ENCODE assay signal across 8 mouse cellular contexts in the genomic region with DNA sequence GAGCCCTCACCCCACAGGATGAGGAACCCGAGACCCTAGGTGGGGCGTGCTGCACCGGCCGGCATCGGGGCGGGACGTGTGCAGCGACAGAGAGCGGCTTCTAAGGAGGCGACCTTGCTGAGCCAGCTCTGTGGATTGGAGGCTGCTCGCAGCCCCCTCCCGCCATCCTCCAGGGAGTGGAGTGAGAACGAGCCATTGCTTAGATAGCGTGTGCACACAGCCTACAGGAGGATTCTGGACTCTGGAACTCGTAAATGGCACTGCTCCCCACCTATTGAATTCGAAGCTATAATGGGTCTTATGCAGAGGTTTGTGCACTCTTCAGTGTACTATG. TPM values are rescaled to one million over a fixed set of nuclear protein-coding genes. Genes with fewer than 3 reads are reported as not detected.
DNase-seq lines count a peak whose midpoint lies in the region; ATAC-seq lines count a peak whose summit lies in the region.

A gene (minus strand): TSS at position 205 of the 334 bp plus-strand sequence.

- no peaks in the 10 kb centered on the region for H3K9me3 ChIP-seq in kidney, embryonic 15.5 days (replicated peaks)
- peaks cover 4% of the 10 kb centered on the region; the same call in 1 of the 2 replicates for H3K9me3 ChIP-seq in liver, embryonic 12.5 days (replicated peaks)

- no peaks in the 10 kb centered on the region for H3K27me3 ChIP-seq in kidney, embryonic 15.5 days
- H3K27me3 ChIP-seq in liver, embryonic 12.5 days (replicated peaks) = no peaks in the 10 kb centered on the region

- peak within 1 kb of the TSS; percentile 86 for H3K27ac ChIP-seq in kidney, embryonic 15.5 days
- peak within 1 kb of the TSS; percentile 73 for H3K27ac ChIP-seq in brown adipose tissue, adult 24 weeks (replicated peaks; ENCODE audit: low read depth, low read length)
- peak within 1 kb of the TSS; percentile 98 for H3K27ac ChIP-seq in liver, embryonic 12.5 days

- peaks cover 35% of the 10 kb centered on the region for H3K4me1 ChIP-seq in kidney, embryonic 15.5 days
- peaks cover 4% of the 10 kb centered on the region; the same call in 1 of the 2 replicates for H3K4me1 ChIP-seq in brown adipose tissue, adult 24 weeks (ENCODE audit: control insufficient read depth, insufficient read depth, insufficient read length, low read length)
- H3K4me1 ChIP-seq in liver, embryonic 12.5 days = peaks cover 72% of the 10 kb centered on the region

- H3K4me2 ChIP-seq in kidney, embryonic 15.5 days = peak within 1 kb of the TSS; percentile 90
- peak within 1 kb of the TSS; percentile 95 for H3K4me2 ChIP-seq in liver, embryonic 12.5 days

- WGBS in kidney, embryonic 15.5 days = 4% methylated on average over 16 of the region's 16 CpGs
- 2% methylated on average over 16 of the region's 16 CpGs for WGBS in liver, embryonic 12.5 days (ENCODE audit: insufficient replicate concordance)

- no peak for DNase-seq in kidney, postnatal 25 days
- DNase-seq in MN1 (ENCODE audit: low spot score) = no peak
- DNase-seq in urinary bladder, adult 18-20 months (ENCODE audit: low spot score in 2 of 2) = no peak

- peaks cover 7% of the 10 kb centered on the region; the same call in 1 of the 2 replicates for H3K36me3 ChIP-seq in kidney, embryonic 15.5 days
- H3K36me3 ChIP-seq in liver, embryonic 12.5 days = peaks cover 31% of the 10 kb centered on the region

- H3K9ac ChIP-seq in kidney, embryonic 15.5 days = peak within 1 kb of the TSS; percentile 72
- peak within 1 kb of the TSS; percentile 87 for H3K9ac ChIP-seq in liver, embryonic 12.5 days

- H3K4me3 ChIP-seq in kidney, embryonic 15.5 days (replicated peaks) = peak within 1 kb of the TSS; percentile 65
- peak within 1 kb of the TSS; percentile 86 for H3K4me3 ChIP-seq in brown adipose tissue, adult 24 weeks (ENCODE audit: insufficient read depth, low read depth, low read length)
- H3K4me3 ChIP-seq in liver, embryonic 12.5 days = peak within 1 kb of the TSS; percentile 80

- no peak; the same call in 1 of the 2 replicates for ATAC-seq in kidney, embryonic 15.5 days (replicated peaks; ENCODE audit: low FRiP score)
- no peak for ATAC-seq in hematopoietic stem cell, adult 5-6 weeks (replicated peaks in 1 of 2; ENCODE audit: insufficient read depth in 1 of 2, low FRiP score in 2 of 2, low TSS enrichment in 1 of 2, low read depth in 1 of 2, poor library complexity in 2 of 2, severe bottlenecking in 2 of 2)
- ATAC-seq in liver, embryonic 12.5 days = peak; percentile 43
- no peak for ATAC-seq in inflammation-experienced regulatory T-cells, adult 6 months

RNA-seq across cellular contexts. Expression of the gene that starts here (rescaled TPM):
- 10.1 and 13.7 TPM in 2 replicates for polyA plus RNA-seq in kidney, embryonic 15.5 days (2015; fragmentation: Nextera tagmentation; extraction: Ambion mirVana)
- polyA plus RNA-seq in brown adipose tissue, adult 24 weeks (2012; ENCODE audit: insufficient read depth, insufficient read length, missing spikeins) = 5.0 and 7.0 TPM in 2 replicates
- 13.1 and 13.6 TPM in 2 replicates for total RNA-seq in hematopoietic stem cell, adult 5-6 weeks (2017)
- 18.3 and 18.9 TPM in 2 replicates for polyA plus RNA-seq in liver, embryonic 12.5 days (2016; fragmentation: Nextera tagmentation; extraction: Ambion mirVana)
- 1 to 10 TPM; 2.1 to 3.7 (median 3.7) TPM for polyA plus RNA-seq in inflammation-experienced regulatory T-cells, adult 6 months (2017; shearing (Covaris generic))
